Mouse (Mus musculus): ENCODE results near the gene Tbc1d12. TPM values are rescaled to one million over a fixed set of nuclear protein-coding genes. Genes with fewer than 3 reads are reported as not detected.

Gene Tbc1d12
- 2.3 and 6.0 TPM in 2 replicates for polyA plus RNA-seq (2012; rRNA removed; ENCODE audit: low replicate concordance)

DNA sequence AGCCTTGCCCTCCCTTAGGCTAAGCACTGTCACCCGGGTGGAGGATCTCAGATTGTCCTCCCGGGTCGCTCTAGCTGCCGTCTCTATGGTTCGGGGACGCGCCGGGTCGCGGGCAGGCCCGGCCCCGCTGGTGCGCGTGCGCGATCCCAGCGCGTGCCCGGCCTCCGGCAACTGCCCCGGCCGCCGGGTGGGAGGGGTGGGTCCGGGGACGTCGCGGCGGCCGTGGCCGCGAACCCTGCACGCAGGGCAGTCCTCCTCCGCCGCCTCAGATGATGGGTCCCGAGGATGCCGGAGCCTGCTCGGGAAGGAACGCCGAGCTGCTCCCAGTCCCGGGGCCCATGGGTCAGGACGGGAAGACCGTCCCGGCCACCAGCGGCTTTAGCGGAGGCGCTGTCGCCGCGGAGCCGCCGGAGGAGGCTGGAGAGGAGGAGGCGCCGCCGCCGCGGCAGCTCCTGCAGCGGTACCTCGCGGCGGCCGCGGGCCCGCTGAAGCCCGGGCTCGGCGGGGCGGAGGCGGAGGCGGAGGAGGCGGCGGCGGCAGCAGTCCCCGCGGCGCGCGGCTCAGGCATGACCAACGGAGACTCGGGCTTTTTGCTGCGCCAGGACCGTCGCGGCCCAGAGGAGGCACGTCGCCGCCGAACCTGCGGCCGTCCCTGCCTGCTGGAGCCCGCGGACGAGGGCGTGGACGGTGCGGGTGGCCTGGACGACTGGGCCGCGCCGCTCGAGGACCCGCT lies at the start of gene Tbc1d12:
Tbc1d12 (plus strand) TSS at position 142 of the 733 bp plus-strand sequence.

GRCm38 (mm10) chr19:38818766-38819426 lies 17.5 kb upstream of the Tbc1d12 start, which contains the start of gene Noc3l:
TSS of gene Noc3l (minus strand) at chr19:38819237.

GRCm38 (mm10) chr19:38930788-38931565 lies 94.6 kb downstream of the Tbc1d12 start, which contains the start of gene Hells:
TSS of gene Hells (plus strand) at chr19:38930915.

Other genes starting within 250 kb of the Tbc1d12 start
- 1.9 and 4.5 TPM in 2 replicates for gene Noc3l, start 17.3 kb upstream of the Tbc1d12 start, polyA plus RNA-seq (2012; rRNA removed; ENCODE audit: low replicate concordance)
- 0.42 and 1.1 TPM in 2 replicates for gene Hells, start 94.3 kb downstream of the Tbc1d12 start, polyA plus RNA-seq (2012; rRNA removed; ENCODE audit: low replicate concordance)
- gene Cyp2c55, start 170.4 kb downstream of the Tbc1d12 start, polyA plus RNA-seq (2012; rRNA removed; ENCODE audit: low replicate concordance): 0.08 TPM in 1 of 2 replicates, not detected in the other
- gene Cyp2c65, start 224.4 kb downstream of the Tbc1d12 start, polyA plus RNA-seq (2012; rRNA removed; ENCODE audit: low replicate concordance): not detected in 2 replicates